Mouse (Mus musculus): ENCODE results near the gene Gfi1b. TPM values are rescaled to one million over a fixed set of nuclear protein-coding genes. Genes with fewer than 3 reads are reported as not detected.

The Gfi1b gene
- polyA plus RNA-seq (2015; fragmentation: Illumina TruSeq; extraction: RNeasy Lipid Tissue Mini Kit (QIAGEN cat#74804); ENCODE audit: insufficient read depth, low read depth, low replicate concordance), result not detected

DNA sequence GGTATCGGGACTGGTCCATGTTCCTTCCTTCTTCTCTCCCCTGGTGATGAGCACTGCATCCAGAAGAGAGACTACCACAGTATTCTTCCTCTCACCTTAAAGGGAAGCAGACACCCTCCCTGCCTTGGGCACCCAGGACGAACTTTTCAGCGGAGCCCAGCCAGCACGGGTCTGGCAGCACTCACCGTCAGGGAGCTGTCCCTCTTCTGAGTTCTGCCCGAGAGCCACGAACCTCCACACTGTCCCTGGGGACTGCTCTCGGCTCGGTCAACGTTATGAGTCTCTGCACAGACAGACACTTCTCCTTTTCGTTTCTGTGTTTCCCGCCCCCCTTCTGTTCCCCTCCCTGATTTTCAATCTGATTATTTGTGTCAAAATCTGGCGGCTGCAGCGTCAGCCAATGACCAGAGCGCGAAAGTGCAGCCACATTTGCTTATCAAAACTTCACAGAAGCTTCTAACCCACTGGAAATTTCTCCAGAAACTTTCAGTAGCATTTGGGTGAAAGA is at the start of gene Gfi1b:
Gfi1b (minus strand) TSS at position 319 of the 508 bp plus-strand sequence.

GRCm38 (mm10) chr2:28640461-28641424 is 19.0 kb upstream of the Gfi1b start, which contains the start of gene Tsc1:
Gene Tsc1, plus strand, starts transcription at chr2:28641228.

DNA sequence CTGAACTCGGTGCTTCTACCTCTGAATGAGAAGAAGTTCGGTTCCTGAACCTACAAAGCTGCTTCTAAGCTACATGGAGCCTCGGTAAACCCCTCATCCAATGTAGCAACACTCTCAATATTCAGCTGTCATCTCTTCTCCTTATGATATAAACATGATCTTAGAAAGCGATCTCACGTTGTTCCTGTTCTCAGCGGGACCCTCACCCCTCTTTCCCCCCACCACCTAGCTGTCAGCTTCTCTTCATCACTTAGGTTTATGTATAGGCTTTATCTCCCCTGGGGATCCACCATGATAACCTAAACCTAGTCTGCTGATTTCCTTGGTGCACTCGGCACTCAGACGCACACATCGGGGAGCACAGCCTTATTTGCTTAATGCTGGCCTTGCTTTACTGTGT is 38.1 kb downstream of the Gfi1b start, which contains the start of gene Gtf3c5:
Gtf3c5 (minus strand) TSS at position 101 of the 400 bp plus-strand sequence.

GRCm38 (mm10) chr2:28563303-28563702 is 58.5 kb downstream of the Gfi1b start, which contains the start of gene Cel:
Gene Cel, minus strand, starts transcription at chr2:28563403.

Other genes with a start within 250 kb of the Gfi1b start
- gene Ppp1r26, start 175.2 kb downstream of the Gfi1b start, polyA plus RNA-seq (2015; fragmentation: Illumina TruSeq; extraction: RNeasy Lipid Tissue Mini Kit (QIAGEN cat#74804); ENCODE audit: insufficient read depth, low read depth, low replicate concordance), result 1.2 TPM
- not detected for gene 1700007K13Rik, start 155.7 kb downstream of the Gfi1b start, polyA plus RNA-seq (2015; fragmentation: Illumina TruSeq; extraction: RNeasy Lipid Tissue Mini Kit (QIAGEN cat#74804); ENCODE audit: insufficient read depth, low read depth, low replicate concordance)
- 7.0 TPM for gene Mrps2, start 153.9 kb downstream of the Gfi1b start, polyA plus RNA-seq (2015; fragmentation: Illumina TruSeq; extraction: RNeasy Lipid Tissue Mini Kit (QIAGEN cat#74804); ENCODE audit: insufficient read depth, low read depth, low replicate concordance)
- gene Gbgt1, start 125.1 kb downstream of the Gfi1b start, polyA plus RNA-seq (2015; fragmentation: Illumina TruSeq; extraction: RNeasy Lipid Tissue Mini Kit (QIAGEN cat#74804); ENCODE audit: insufficient read depth, low read depth, low replicate concordance), result 1.9 TPM
- gene Gm10134, start 115.9 kb downstream of the Gfi1b start, polyA plus RNA-seq (2015; fragmentation: Illumina TruSeq; extraction: RNeasy Lipid Tissue Mini Kit (QIAGEN cat#74804); ENCODE audit: insufficient read depth, low read depth, low replicate concordance), result 6.6 TPM
- 11.4 TPM for gene Ralgds, start 108.9 kb downstream of the Gfi1b start, polyA plus RNA-seq (2015; fragmentation: Illumina TruSeq; extraction: RNeasy Lipid Tissue Mini Kit (QIAGEN cat#74804); ENCODE audit: insufficient read depth, low read depth, low replicate concordance)
- 9,434 TPM for gene Cel, start 58.6 kb downstream of the Gfi1b start, polyA plus RNA-seq (2015; fragmentation: Illumina TruSeq; extraction: RNeasy Lipid Tissue Mini Kit (QIAGEN cat#74804); ENCODE audit: insufficient read depth, low read depth, low replicate concordance)
- 23.0 TPM for gene Gtf3c5, start 38.2 kb downstream of the Gfi1b start, polyA plus RNA-seq (2015; fragmentation: Illumina TruSeq; extraction: RNeasy Lipid Tissue Mini Kit (QIAGEN cat#74804); ENCODE audit: insufficient read depth, low read depth, low replicate concordance)
- gene Tsc1, start 19.2 kb upstream of the Gfi1b start, polyA plus RNA-seq (2015; fragmentation: Illumina TruSeq; extraction: RNeasy Lipid Tissue Mini Kit (QIAGEN cat#74804); ENCODE audit: insufficient read depth, low read depth, low replicate concordance), result 4.7 TPM
- not detected for gene Spaca9, start 77.7 kb upstream of the Gfi1b start, polyA plus RNA-seq (2015; fragmentation: Illumina TruSeq; extraction: RNeasy Lipid Tissue Mini Kit (QIAGEN cat#74804); ENCODE audit: insufficient read depth, low read depth, low replicate concordance)
- not detected for gene Ak8, start 78.2 kb upstream of the Gfi1b start, polyA plus RNA-seq (2015; fragmentation: Illumina TruSeq; extraction: RNeasy Lipid Tissue Mini Kit (QIAGEN cat#74804); ENCODE audit: insufficient read depth, low read depth, low replicate concordance)
- gene Gtf3c4, start 218.4 kb upstream of the Gfi1b start, polyA plus RNA-seq (2015; fragmentation: Illumina TruSeq; extraction: RNeasy Lipid Tissue Mini Kit (QIAGEN cat#74804); ENCODE audit: insufficient read depth, low read depth, low replicate concordance), result 2.2 TPM
- 2.7 TPM for gene Ddx31, start 218.4 kb upstream of the Gfi1b start, polyA plus RNA-seq (2015; fragmentation: Illumina TruSeq; extraction: RNeasy Lipid Tissue Mini Kit (QIAGEN cat#74804); ENCODE audit: insufficient read depth, low read depth, low replicate concordance)

Data from pancreas, adult 10 weeks (tissue).